Mouse (Mus musculus): ENCODE results near the gene Slc1a1.

The Slc1a1 gene

DNA sequence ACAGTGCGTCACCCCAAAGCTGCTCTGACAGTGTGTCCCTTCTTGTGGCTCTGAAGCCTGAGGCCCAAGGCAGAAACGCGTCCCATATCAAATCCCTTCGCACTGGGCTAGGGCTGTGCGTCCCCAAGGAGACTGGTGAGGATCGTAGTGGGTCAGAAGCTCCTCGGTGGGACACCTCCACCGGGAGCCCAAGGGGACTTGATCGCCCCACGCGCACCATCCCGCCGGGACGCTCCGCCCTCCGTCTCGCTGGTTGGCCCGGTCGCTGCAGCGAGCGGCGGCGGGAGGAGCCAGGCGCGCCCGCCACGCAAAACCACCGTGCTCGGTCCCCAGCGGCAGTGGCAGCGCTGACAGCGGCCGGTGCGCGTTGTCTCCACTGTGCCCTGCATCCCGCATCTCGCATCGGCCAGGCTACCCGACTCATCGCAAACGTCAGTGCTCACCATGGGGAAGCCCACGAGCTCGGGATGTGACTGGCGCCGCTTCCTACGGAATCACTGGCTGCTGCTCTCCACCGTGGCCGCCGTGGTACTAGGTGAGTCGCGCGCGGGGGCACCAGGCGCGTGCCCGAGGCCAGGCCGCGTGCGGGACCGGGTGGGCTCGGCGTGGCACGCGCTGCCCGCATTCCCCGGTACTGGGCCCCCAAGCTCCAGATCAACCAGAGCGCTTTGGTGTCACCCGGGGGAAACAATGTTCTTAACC, at the start of gene Slc1a1:
Slc1a1 (plus strand) TSS at position 252 of the 702 bp plus-strand sequence.
- peak; percentile 14 for DNase-seq (ENCODE audit: low spot score)

DNA sequence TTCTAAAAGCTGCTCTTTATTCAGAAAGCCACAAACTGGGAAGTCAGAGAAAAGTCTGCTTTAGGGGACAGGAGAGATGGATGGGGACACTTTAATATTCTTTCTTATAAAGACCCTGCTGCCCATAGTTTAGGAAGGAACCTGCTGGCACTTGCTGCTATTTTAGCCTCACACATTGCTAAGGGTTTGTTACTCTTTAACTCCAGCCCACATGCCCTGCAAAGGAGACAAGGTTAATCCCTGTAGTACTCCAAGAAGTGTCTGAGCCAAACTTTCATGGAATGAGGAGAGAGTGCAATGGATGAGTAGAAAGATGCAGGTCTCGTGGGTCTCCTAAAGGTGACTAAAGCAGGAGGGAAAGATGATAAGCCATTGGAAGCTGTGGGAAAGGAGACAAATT, 44.7 kb upstream of the Slc1a1 start:
- DNase-seq (ENCODE audit: low spot score), result no peak

DNA sequence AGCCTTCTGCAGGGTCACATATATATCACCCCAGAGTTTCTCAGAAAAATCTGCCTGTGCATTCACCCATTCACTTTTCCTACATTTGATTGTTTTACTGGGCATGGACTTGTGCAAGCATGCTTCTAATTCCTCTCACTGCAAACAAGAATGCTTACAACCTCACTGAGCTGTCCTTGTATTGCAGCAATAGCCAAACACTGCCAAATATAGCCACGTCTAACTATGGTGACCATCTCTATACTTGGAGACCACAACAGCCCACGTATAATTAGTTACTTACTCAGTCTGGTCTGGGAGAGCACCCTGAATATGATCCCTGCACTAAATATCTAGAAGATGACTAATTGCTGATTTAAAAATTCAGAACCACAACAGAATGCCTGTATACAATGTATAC, 41.5 kb upstream of the Slc1a1 start:
- no peak for DNase-seq (ENCODE audit: low spot score)

DNA sequence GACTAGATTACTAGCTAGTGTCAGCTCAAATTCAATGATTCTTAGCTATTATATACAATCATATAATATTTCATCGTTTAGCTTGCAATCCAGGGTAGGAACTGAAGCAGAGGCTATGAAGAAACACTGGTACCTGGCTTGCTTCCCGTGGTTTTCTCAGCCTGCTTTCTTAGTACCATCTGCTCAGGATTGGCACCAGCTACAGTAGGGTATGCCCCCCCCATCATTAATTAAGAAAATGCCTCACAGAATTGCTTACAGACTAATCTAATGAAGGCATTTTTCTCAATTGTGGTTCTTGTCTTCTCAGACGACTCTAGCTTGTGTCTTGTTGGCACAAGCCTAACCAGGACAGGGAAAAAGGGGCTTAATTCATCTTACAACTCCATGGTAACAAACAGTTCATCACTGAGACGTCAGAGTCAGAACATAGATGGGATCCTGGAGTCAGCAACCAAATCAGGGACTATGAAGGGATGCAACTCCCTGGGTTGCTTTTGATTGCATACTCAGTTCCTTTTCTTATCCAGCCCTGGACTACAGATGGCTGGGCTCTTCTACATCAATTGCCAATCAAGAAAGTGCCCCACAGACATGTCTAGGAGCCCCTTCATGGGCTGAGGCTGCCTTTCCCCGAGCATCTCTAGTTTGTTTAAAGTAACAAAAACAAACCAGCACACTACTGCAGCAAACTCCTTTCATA, 38.6 kb upstream of the Slc1a1 start:
- DNase-seq (ENCODE audit: low spot score), result no peak

DNA sequence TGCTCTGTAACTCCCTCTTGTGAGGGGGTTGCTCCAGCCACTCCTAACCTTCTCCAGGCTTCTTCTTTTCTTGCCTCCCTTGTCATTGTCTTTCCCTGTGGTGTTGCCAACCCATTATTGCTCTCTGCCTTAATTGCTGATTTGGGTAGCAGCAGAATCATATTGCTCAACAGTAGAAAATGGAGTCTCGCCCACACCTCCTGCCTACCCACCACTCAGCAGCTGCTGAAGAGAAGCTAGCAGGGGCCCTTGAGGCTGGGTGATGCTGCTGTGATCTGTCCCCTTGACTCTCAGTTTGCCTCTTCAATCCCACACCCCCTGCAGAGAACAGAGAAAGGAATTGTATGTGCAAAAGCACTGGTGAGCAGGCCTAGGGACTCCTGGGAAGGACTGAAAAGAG, 37.9 kb upstream of the Slc1a1 start:
- DNase-seq (ENCODE audit: low spot score), result no peak

DNA sequence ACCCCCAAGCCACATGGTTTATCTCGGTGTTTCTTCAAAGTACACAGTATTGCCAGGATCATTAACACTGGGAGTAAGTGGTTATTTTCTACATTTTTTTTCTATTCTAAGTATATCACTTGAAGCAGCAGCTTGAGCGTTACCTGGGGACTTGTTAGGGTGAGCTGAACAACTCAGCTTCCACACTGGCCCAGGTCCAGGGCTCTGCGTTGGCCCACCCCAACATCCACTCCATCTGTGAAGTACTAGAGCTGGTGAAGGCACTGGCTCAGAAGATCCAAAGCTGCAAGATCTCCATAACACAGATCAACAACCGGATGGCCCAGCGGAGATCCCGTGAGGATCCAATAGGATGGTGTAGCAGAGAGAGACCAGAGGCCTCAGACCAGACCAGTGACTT, 37.2 kb upstream of the Slc1a1 start:
- DNase-seq (ENCODE audit: low spot score), result no peak

DNA sequence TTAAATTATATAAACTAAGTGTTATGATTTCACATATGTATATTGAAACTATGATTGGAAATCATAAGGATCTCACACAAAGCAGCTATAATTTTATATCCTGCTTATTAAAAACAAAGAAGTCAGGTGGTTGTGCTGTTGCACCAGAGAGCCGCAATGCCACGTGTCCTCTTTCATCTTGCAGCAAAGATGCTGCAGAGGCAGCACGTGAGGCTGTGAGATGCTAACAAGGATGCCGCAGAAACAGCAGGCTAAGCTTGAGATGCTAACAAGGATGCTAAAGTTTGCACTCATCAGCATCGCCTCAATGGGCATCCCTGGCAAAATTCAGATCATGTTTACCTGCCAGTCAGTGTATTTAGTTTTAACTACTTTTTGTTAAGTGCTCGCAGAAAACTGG, 34.4 kb upstream of the Slc1a1 start:
- DNase-seq (ENCODE audit: low spot score), result no peak

DNA sequence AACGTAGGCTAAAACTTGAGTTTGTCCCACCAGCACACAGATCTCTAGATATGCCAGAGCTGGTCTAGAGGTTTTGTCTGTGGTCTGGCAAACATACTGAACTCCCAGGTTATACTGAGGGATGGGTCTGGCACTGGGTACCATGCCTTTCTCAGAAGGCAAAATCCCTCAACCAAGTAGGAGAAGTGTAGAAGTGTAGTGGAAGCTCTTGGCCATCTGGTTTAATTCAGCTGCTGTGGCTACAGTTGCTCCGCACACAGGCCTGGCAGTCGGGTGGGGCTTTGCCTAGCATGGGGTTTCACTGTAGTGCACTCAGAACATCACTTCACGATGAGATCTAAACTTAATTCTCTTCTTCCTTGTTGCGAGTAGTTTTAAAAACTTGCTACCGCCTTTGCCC, 28.6 kb upstream of the Slc1a1 start:
- no peak for DNase-seq (ENCODE audit: low spot score)

DNA sequence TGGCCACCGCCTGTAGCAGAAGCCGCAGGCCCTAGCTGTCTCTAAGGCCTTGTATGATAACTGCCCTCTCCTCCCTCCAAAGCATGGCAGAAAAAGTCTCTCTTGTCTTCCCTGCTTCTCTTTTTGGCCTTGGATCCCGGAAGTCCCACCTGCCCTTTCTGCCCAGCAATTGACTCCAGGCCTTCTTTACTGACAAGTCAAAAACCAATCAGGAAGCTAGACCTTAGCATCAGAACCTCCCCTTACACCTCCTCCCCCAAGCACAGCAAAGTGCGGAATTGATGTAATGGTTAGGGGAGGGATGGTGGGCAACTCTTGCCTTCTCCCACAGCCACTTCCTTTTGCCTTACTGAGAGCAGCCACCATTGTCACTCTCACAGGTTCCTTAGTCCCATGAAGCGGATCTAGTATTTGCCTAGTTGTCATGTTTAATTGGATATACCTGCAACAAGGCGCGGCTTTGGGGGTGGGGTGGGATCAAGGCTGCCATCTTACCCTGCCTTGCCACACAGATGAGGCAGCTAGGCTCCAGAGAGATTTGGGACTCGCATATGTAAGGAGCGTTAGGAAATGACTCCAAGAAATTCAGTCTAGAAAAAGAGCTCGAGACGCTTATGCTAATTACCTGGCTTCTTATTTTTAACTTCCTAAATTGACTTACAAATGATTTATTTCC, 27.9 kb upstream of the Slc1a1 start:
- DNase-seq (ENCODE audit: low spot score), result no peak

DNA sequence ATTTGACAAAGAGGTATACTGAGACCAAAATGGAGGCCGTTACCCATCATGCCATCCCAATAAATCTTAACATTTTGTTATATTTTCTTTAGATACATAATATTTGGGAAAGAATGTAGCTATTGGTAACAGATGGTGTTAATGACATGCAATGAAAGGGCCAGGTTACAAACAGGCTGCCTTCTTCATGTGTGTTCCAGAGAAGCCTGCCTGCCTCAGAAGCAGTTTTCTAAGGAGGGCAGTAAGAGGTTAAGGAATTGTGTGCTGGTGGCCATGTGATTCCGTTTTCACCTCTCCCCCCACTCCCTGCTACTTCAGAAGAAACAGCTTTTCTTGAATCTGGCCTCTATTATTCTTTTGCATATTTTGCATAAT, 27.4 kb upstream of the Slc1a1 start:
- DNase-seq (ENCODE audit: low spot score), result no peak

DNA sequence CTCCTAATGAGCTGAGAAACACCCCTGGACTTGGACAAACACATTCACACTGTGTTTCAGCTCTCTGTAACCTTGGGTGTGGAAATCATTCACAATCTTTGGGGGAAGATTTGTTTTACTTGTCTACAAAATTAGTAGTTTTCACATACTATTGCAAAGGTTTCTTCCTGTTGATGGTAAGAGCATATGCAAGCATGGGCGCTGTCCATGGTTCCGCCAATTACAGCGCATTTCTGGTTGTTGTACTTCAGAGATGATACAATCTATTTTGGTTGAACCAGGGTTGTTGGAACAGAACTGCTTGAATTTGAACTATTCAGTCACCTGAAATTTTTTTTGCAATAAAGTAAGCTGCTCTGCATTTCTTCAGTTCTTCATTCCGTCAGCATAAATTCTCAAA, 16.6 kb upstream of the Slc1a1 start:
- DNase-seq (ENCODE audit: low spot score), result no peak

DNA sequence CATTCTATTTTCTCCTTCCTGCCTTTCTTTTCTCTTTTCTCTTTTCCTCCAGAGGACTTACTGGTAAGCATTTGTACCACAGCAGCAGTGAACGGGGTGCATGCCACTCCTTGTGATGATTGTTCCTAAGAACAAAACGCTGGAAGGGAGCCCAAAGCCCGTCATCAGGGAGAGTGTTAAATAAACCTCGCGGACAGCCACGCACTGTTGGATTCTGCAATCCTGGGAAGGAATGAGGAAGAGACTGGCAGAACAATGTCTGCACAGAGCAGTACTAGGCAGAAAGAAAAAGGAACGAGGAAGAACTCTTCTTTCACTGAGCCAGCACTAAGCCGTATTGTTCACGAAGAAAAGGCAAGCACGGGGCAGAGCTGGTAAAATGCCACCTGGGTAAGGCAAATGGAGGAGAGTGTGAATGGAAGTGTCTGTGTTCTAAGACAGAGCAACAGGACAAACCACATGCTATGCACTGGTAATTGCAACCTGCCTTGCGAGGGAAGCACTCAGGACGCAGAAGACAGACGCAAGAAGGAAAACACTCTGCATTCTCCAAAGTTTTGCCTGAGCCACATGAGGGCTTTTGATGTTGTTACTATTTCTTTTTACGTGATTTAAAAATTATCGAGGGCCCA, 7.0 kb upstream of the Slc1a1 start:
- no peak for DNase-seq (ENCODE audit: low spot score)

DNA sequence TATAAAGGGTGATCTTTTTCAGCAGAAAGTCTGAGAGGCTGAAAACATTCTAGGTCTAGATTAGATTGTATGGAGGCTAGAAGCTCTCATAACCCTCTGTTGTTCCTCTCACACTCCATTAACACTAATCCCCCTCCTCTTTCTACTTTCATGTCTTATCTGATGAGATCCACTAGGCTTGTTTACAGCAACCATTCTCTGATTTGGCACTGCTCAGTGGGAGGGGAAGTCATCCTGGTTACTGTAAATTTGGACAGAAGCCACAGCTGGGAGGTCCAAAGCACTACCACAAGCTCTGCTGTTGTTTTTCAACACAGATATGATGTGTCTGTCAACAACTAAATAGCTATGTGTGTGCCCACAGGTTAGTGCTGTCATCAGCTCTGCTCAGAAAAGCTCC, 3.5 kb upstream of the Slc1a1 start:
- no peak for DNase-seq (ENCODE audit: low spot score)

DNA sequence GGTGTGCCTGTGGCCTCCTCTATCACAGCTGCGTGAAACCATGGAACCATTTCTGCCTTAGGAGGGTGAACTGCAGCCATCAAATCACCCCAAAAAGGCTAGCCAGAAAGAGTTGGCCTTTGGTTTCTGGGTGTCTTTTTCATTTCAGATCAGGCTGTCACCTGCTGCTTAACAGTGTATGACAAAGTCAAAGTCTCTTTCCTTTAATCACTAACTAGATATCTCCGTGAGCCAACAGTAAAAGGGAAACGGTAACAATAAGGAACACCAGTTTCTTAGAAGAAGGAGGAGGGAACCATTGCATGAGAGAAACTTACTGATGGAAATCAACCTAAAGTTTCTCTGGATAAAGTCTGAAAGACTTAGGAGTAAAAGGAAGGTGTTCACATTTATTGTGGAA, 2.2 kb upstream of the Slc1a1 start:
- DNase-seq (ENCODE audit: low spot score), result no peak

DNA sequence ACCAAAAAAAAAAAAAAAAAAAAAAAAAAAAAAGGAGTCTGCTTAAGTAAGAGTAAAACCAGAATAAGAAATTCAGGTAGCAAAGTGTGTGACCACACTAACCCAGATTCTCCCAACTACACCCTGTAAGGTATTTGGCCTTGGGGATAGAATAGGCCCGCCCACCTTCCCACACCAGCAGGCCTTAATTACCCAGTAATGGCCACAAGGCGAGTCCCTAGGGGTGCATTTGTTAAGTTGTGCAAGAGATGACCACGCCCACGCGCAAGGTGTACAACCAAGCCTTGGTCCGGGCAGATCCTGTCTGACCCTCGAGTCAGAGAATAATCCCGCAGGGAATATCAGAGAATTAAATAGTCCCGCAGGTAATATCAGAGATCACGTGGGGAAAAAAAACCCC, 461 bp upstream of the Slc1a1 start:
- DNase-seq (ENCODE audit: low spot score), result no peak

DNA sequence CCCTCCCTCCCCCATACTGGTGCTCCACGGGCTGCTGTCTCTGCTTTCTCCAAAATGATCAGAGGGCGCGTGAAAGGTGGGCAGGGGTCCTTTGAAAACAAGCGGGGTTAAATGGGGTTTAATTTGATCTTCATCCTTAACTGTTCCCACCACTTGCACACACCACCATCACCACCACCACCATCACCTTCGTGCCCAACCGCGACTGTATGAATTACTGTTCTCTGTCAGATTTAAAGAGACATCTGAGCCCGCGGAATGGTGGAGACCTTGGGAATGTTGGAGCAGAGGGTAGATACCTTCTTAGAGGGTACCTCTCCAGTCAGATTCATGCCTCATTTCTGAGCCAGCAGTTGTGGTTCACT, 633 bp downstream of the Slc1a1 start:
- no peak for DNase-seq (ENCODE audit: low spot score)

DNA sequence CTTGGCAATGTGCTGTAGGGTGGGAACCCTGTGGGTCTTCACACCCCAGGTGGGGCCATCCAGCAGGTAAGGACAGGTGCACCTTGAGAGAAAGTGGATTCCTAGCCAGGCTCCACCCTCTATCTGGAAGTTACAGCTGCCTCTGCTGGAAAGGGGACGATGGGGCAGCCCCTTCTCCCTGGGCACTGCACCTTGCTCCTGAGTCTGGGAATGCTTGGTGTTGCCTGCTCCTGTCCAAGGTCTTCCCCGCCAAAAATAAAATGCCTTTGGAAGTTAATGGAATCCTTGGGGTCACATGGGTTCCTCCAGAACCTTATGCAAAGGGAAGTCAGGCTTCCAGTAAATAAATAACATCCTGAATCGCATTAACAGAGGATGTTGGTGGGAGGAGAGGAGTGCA, 1.3 kb downstream of the Slc1a1 start:
- no peak for DNase-seq (ENCODE audit: low spot score)

DNA sequence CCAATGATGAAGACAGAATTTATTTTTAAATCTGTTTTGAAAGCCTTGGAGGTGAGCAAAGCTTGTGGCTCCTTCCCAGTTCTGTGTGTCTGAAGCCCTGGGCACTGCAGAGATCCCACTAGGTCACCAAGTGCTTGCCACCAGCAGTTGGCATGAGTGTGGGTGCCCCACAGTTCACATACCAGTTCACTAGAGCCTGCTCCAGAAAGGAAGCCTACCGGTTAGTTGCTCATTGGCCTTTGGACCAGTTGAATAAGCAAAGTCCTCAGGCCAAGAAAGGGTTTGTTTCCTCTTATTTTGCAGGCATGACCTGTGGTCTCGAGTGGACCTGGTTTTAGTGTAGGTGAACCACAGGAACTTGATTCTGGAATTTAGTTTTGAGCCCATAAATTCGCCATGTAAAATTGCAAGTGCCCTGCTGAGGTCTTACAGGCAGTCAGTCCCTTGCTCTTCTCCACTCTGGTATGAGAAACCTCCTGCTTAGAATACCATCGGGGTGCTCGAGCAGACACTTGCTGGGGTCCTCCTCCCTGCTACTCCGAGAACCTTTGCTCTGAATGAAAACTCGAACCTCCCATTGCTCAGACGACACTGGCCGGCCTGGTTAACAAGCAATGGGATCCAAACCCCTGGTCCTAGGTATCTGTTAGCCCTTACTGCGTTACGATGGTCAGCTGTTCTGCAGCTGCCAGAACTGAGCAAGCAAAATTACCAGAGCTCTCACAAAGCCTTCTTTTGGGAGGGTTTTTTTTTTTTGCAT, 2.0 kb downstream of the Slc1a1 start:
- DNase-seq (ENCODE audit: low spot score), result no peak

DNA sequence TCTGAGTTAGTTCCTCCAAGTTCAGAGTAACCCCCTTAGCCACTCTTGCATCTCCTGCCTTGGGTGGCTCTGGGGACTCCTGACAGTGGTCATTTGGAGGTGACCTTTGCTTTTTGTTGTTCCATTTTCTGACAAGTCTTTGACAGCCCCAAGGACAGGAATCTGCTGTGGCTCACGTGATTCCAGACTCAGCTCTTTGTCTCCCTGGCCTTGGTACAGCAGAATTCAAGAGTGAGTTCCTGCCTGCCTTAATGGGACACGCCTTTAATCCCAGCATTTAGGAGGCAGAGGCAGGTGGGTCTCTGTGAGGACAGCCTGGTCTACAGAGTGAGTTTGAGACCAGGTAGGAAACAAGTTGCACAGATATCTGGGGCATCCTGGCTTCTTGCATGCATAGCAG, 3.9 kb downstream of the Slc1a1 start:
- DNase-seq (ENCODE audit: low spot score), result no peak

DNA sequence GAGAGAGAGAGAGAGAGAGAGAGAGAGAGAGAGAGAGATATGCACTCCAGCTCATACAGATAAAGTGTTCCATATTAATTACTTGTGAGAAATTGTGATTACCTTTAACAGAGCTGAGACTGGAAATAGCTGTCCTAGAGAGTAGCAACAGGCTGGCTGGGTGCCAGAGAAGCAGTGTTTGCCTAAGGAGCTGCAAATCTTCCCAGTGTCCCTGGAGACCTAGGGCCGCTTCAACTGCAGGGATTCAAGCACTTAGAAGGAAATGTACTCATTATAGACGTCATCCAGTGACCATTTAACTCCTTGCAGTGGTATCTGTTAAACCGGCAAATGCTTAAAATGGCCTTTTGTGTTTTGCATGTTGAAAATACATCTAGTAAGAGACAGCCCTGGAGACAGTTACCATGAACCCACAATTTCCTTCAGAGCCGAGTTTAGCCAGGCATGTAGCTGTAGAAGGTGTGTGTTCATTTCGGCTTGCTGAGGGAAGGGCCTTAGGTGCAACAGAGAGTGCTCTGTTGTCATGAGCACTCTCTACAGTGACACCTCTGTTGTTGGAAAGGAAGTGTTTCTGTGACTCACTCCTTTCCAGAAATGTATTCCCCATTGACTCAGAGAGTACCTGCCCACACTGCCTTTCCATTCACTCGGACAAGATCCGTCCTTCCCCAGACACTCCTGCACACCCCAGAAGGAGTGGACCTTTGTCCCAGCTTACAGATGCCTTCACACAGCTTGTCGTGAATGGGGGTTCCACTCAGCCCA, 10.3 kb downstream of the Slc1a1 start:
- no peak for DNase-seq (ENCODE audit: low spot score)

DNA sequence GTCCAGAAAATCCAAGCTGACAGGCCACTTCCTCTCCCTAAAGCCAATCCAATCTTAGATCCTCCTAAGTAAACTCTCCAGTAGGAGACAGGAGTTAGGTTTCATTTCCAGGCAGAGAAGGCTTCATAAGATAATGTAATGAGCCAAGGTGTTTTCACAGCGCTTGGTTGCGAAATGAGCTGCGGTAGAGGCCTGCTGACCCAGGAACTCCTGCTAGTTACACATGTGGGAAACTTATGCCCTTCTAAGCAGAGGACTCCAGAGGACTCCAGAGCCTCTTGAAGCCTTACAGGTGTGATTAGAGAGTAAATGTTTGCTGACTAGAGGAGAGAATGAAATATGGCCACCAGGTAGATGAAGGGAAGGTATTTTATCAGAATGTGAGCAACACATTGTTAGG, 15.7 kb downstream of the Slc1a1 start:
- DNase-seq (ENCODE audit: low spot score), result no peak

DNA sequence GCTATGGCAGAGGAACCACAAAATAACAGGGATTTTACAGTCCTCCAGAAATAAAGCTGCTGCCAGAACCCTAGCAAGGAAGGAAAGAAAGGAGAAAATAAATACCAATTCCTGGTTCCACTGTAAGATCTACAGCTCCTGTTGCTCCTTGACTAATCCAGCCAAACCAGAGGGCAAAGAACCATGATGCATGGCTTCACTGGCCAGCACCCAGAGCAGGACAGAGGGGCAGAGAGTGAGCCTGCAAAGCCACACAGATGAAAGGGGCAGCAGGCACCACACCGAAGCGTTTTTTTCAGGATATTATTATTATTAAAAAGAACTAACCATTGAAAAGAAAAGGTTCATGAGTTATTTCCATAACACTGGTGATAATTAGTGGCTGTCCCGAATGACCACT, 17.2 kb downstream of the Slc1a1 start:
- DNase-seq (ENCODE audit: low spot score), result no peak

Data from urinary bladder, postnatal 25 days (tissue).